Mouse (Mus musculus) thymus, adult 2 months (tissue): Measurements from ENCODE around the gene Pbx1. TPM values are rescaled to one million over a fixed set of nuclear protein-coding genes. Genes with fewer than 3 reads are reported as not detected.

Experiments
- DNase-seq: peaks from one replicate; pipeline ENCODE4 v3.0.0; 2021
- H3K27ac ChIP-seq: fragments of 200-500 bp; 2 replicates; pipeline ENCODE4 v1.5.1; 2012; ENCODE audit warnings: low read length, control low read depth; ENCODE audit not compliant: control insufficient read depth, insufficient read depth
- H3K27me3 ChIP-seq: fragments of 200-500 bp; 2 replicates; pipeline ENCODE4 v1.6.1; 2012; ENCODE audit warnings: mild to moderate bottlenecking, low read length, moderate library complexity, mixed read lengths; ENCODE audit not compliant: control insufficient read depth, insufficient read depth
- H3K36me3 ChIP-seq: fragments of 200-500 bp; 2 replicates; pipeline ENCODE4 v1.6.1; 2012; ENCODE audit warnings: mild to moderate bottlenecking, low read length, moderate library complexity; ENCODE audit not compliant: control insufficient read depth, insufficient read depth
- H3K4me1 ChIP-seq: fragments of 200-500 bp; replicated peaks from 2 replicates; pipeline ENCODE4 v1.6.1; 2012; ENCODE audit warnings: low read length; ENCODE audit not compliant: control insufficient read depth, insufficient read depth
- H3K4me3 ChIP-seq: fragments of 200-500 bp; 2 replicates; pipeline ENCODE4 v1.5.1; 2012; ENCODE audit warnings: mild to moderate bottlenecking, low read length, control low read depth, moderate library complexity; ENCODE audit not compliant: control insufficient read depth, insufficient read depth
- CTCF ChIP-seq: fragments of 200-500 bp; IDR thresholded peaks from 2 replicates; pipeline ENCODE4 v1.5.1; 2012; ENCODE audit warnings: mild to moderate bottlenecking, control low read depth, low read length, moderate library complexity, borderline replicate concordance; ENCODE audit not compliant: control insufficient read depth, poor library complexity, insufficient read depth; ENCODE audit errors: extremely low read depth
- POLR2A ChIP-seq: fragments of 200-500 bp; IDR thresholded peaks from 2 replicates; pipeline ENCODE4 v1.6.1; 2012; ENCODE audit warnings: mild to moderate bottlenecking, low read length, control low read depth, moderate library complexity; ENCODE audit not compliant: control insufficient read depth, poor library complexity, insufficient read depth; ENCODE audit errors: extremely low read depth
- WGBS: fragments of 180-500 bp; shearing (Covaris S2); methylation state at CpG from one replicate; pipeline ENCODE4 v1.1.7; 2018; 5-methylcytosine and 5-hydroxymethylcytosine counted together
- polyA plus RNA-seq: library from polyadenylated mRNA; depleted of rRNA; stranded (reverse); fragments of >200 nt; gene quantifications from 2 replicates; pipeline ENCODE4 v1.2.3, GENCODE M21; 2012

The Pbx1 gene
- polyA plus RNA-seq, 1 experiment, result 13.0 TPM

GRCm38 (mm10) chr1:168355985-168356556 lies 76.0 kb downstream of the Pbx1 start:
- TF ChIP-seq POLR2A, result no peak
- TF ChIP-seq CTCF, result no peak
- WGBS, result 88% methylated on average over 10 of the region's 10 CpGs
- Histone ChIP-seq H3K36me3 (no peaks in the 10 kb centered on the region), H3K27ac (no peak overlapping the region), H3K27me3 (no peaks in the 10 kb centered on the region), H3K4me3 (no peak overlapping the region), H3K4me1 (no peaks in the 10 kb centered on the region; the same call in 1 of the 2 replicates)
- DNase-seq, result no peak

DNA sequence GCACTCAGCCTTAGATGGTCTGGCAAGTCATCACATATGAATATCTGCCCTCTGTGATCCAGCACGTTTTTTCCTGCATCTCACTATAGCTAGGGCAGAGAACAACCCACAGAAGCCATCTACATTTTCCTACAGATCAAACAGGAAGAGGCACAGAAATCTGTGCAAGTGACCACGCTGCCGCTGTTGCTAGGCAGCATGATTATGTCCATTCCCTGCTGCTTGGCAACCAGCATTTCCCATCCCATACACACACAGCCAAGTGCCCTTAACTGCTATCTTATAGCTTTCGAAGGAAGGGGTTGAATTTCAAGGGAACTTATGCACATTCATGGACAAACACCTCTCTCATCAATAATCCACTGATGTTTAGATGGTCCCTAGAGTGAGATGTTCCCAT lies 77.1 kb downstream of the Pbx1 start:
- WGBS, result 73% methylated on average over 4 of the region's 4 CpGs
- H3K4me1 ChIP-seq, result no peaks in the 10 kb centered on the region; the same call in 1 of the 2 replicates
- no peaks in the 10 kb centered on the region for H3K36me3 ChIP-seq

DNA sequence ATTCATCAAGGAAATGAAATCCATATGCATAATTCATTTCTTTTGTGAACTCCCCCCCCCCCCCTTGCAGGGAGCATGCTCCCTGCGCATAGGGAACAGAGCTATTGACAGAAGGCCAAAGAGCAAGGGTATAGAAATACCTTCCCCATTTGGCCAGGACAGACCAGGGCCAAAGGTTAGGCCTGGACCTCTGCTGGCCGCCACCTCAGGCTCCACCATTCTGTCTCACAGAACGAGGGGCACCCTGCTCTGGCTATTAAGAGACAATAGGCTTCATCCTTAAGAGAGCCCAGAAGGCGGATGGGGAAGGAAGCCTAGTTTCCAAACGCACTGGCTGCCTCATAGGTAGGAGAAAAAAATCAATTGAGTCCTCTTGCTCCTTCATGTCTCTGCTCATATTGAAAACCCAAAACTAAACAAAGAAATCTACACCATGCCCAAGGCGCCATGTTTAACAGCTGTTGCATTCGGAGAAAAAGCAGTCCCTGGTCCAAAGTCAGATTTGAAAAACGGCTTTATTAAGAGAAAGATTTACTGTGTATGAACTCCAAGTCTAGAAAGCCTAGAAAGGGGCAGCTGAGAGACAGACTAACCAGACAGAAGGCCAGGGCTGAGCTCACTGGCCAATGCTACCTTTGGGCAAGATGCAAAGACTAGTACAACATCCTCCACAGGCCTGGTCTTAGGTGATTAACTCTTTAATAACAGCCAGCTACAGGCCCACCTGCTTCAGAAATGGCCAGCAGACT lies 83.9 kb downstream of the Pbx1 start:
- WGBS, result 95% methylated on average over 8 of the region's 8 CpGs
- DNase-seq, result no peak
- Histone ChIP-seq H3K27me3 (no peaks in the 10 kb centered on the region), H3K4me3 (no peak overlapping the region), H3K36me3 (no peaks in the 10 kb centered on the region), H3K4me1 (no peaks in the 10 kb centered on the region), H3K27ac (no peak overlapping the region)
- TF ChIP-seq CTCF, result no peak
- no peak for TF ChIP-seq POLR2A

More for the DNA sequence above, 77.1 kb downstream of the Pbx1 start:
- Histone ChIP-seq H3K27me3 (no peaks in the 10 kb centered on the region), H3K27ac (no peak overlapping the region), H3K4me3 (no peak overlapping the region)
- DNase-seq, result no peak
- TF ChIP-seq POLR2A, result no peak
- TF ChIP-seq CTCF, result no peak

- no peaks in the 10 kb centered on the region for H3K36me3 ChIP-seq
- TF ChIP-seq POLR2A (no peak), CTCF (no peak)
- DNase-seq, result no peak
- no peaks in the 10 kb centered on the region for H3K4me1 ChIP-seq
- no peak overlapping the region for H3K4me3 ChIP-seq
- H3K27me3 ChIP-seq, result no peaks in the 10 kb centered on the region
- 89% methylated on average over 8 of the region's 8 CpGs for WGBS
- no peak overlapping the region for H3K27ac ChIP-seq
These were observed 87.2 kb downstream of the Pbx1 start for GRCm38 (mm10) chr1:168344918-168345317.

GRCm38 (mm10) chr1:168344262-168344661 lies 87.8 kb downstream of the Pbx1 start:
- no peak for TF ChIP-seq POLR2A
- no peak for TF ChIP-seq CTCF
- no peaks in the 10 kb centered on the region for H3K36me3 ChIP-seq
- 96% methylated on average over 5 of the region's 5 CpGs for WGBS
- H3K27me3 ChIP-seq, result no peaks in the 10 kb centered on the region
- H3K27ac ChIP-seq, result no peak overlapping the region
- no peak for DNase-seq
- H3K4me3 ChIP-seq, result no peak overlapping the region
- no peaks in the 10 kb centered on the region for H3K4me1 ChIP-seq

- Histone ChIP-seq H3K27ac (no peak overlapping the region), H3K4me1 (no peaks in the 10 kb centered on the region), H3K4me3 (no peak overlapping the region), H3K27me3 (no peaks in the 10 kb centered on the region), H3K36me3 (no peaks in the 10 kb centered on the region)
- DNase-seq, result no peak
- TF ChIP-seq CTCF (no peak), POLR2A (no peak)
- WGBS, result 85% methylated on average over 6 of the region's 6 CpGs
These were observed 89.8 kb downstream of the Pbx1 start for GRCm38 (mm10) chr1:168342269-168342668.

GRCm38 (mm10) chr1:168341863-168342262 lies 90.2 kb downstream of the Pbx1 start:
- DNase-seq, result no peak
- Histone ChIP-seq H3K27me3 (no peaks in the 10 kb centered on the region), H3K36me3 (no peaks in the 10 kb centered on the region), H3K4me1 (no peaks in the 10 kb centered on the region), H3K4me3 (no peak overlapping the region), H3K27ac (no peak overlapping the region)
- TF ChIP-seq CTCF, result no peak
- TF ChIP-seq POLR2A, result no peak
- WGBS, result 93% methylated on average over 12 of the region's 12 CpGs
